Mouse (Mus musculus) embryonic fibroblast, embryonic 13.5 days (primary cell): ENCODE data around the gene Kcnd2.

Experiments used
- CTCF ChIP-seq: IDR thresholded peaks from 2 replicates; pipeline ENCODE4 v1.5.1; 2011; ENCODE audit warnings: mild to moderate bottlenecking, control low read depth, low read length, moderate library complexity, borderline replicate concordance; ENCODE audit not compliant: insufficient read depth
- POLR2A ChIP-seq: IDR thresholded peaks from 2 replicates; pipeline ENCODE4 v1.6.1; 2011; ENCODE audit warnings: low read depth, mild to moderate bottlenecking, control low read depth, low read length, moderate library complexity

GRCm38 (mm10) chr6:21259031-21259430, 43.7 kb downstream of the Kcnd2 start:
- TF ChIP-seq POLR2A, result no peak
- TF ChIP-seq CTCF, result no peak
